In the genomic region with DNA sequence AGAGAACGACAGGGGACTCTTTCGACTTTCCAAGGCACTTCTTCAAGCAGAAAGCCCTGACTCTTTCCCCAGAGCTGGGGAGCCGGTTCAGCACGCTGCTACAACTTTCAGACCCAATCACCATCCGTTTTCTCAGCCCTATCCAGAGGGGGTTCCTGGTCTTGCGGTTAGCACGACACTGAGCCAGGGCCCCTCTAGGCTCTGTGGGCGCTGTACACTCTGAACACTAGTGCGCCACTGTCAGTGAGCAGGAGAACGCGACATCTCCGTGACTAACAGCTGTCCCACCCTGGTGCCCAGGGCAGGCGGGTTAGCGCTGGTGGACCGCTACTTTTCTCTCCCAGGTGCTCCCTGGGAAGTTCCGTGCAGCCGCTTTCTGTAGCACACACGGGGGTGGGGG, we compare ENCODE assay signal across 10 mouse cellular contexts. TPM values are rescaled to one million over a fixed set of nuclear protein-coding genes. Genes with fewer than 3 reads are reported as not detected.
DNase-seq lines count a peak whose midpoint lies in the region; ATAC-seq and TF ChIP-seq lines count a peak whose summit lies in the region.
"Had no signal": no experiment of that assay in that cellular context is flagged by ENCODE, and none has a peak within 500 bp of the region (broad histone marks: within the 10 kb centered on the region; RNA-seq: fewer than 3 reads in every experiment).

No protein-coding gene starts in this region.

- H3K9ac ChIP-seq in heart, postnatal 0 days (replicated peaks; ENCODE audit: low read depth, low read length) = no peak overlapping the region
- no peak overlapping the region for H3K9ac ChIP-seq in limb, embryonic 11.5 days (ENCODE audit: low read length)
- H3K9ac ChIP-seq in kidney, embryonic 16.5 days (replicated peaks; ENCODE audit: low read length) = no peak overlapping the region
- H3K9ac ChIP-seq: intestine, embryonic 15.5 days had no signal

- WGBS in heart, postnatal 0 days = 1% methylated on average over 18 of the region's 18 CpGs
- WGBS in limb, embryonic 11.5 days = under 1% methylated on average over 17 of the region's 18 CpGs
- WGBS in kidney, embryonic 16.5 days = 2% methylated on average over 18 of the region's 18 CpGs

- 0 out of 2 replicates have a peak overlapping the region, but pooled peaks have one; percentile 6 for H3K4me2 ChIP-seq in heart, postnatal 0 days (ENCODE audit: low read depth, low read length)
- H3K4me2 ChIP-seq in limb, embryonic 11.5 days (ENCODE audit: low read depth, severe bottlenecking) = 0 out of 2 replicates have a peak overlapping the region, but pooled peaks have one; percentile 12
- no peak overlapping the region for H3K4me2 ChIP-seq in kidney, embryonic 16.5 days (replicated peaks; ENCODE audit: low read depth, low read length)
- H3K4me2 ChIP-seq: intestine, embryonic 15.5 days had no signal

- no peak overlapping the region for H3K27ac ChIP-seq in heart, postnatal 0 days (ENCODE audit: low read depth)
- H3K27ac ChIP-seq in limb, embryonic 11.5 days (replicated peaks; ENCODE audit: low read depth, low read length) = no peak overlapping the region
- no peak overlapping the region for H3K27ac ChIP-seq in kidney, embryonic 16.5 days (ENCODE audit: low read length)
- H3K27ac ChIP-seq: gastrocnemius, adult 2 months; intestine, embryonic 15.5 days had no signal

- H3K4me3 ChIP-seq in heart, postnatal 0 days (ENCODE audit: low read depth, low read length) = no peak overlapping the region; the same call in 1 of the 2 replicates
- H3K4me3 ChIP-seq in limb, embryonic 11.5 days (ENCODE audit: low read depth, low read length) = 0 out of 2 replicates have a peak overlapping the region, but pooled peaks have one; percentile 10
- no peak overlapping the region for H3K4me3 ChIP-seq in kidney, embryonic 16.5 days (ENCODE audit: low read length)
- H3K4me3 ChIP-seq: gastrocnemius, adult 2 months; intestine, embryonic 15.5 days had no signal

- no peak for ATAC-seq in heart, postnatal 0 days (ENCODE audit: insufficient read depth, low read depth)
- no peak for ATAC-seq in limb, embryonic 11.5 days (ENCODE audit: insufficient number of reproducible peaks, low FRiP score, low TSS enrichment, low read depth)
- no peak for ATAC-seq in kidney, embryonic 16.5 days (ENCODE audit: low FRiP score, low TSS enrichment)
- ATAC-seq: intestine, embryonic 15.5 days had no signal

- peaks cover 73% of the 10 kb centered on the region for H3K27me3 ChIP-seq in heart, postnatal 0 days (ENCODE audit: control insufficient read depth, insufficient read depth, low read length)
- peaks cover 52% of the 10 kb centered on the region for H3K27me3 ChIP-seq in limb, embryonic 11.5 days (ENCODE audit: control insufficient read depth, insufficient read depth, low read length)
- peaks cover 76% of the 10 kb centered on the region for H3K27me3 ChIP-seq in kidney, embryonic 16.5 days (ENCODE audit: insufficient read depth, low read length)

- no peaks in the 10 kb centered on the region for H3K9me3 ChIP-seq in heart, postnatal 0 days (replicated peaks; ENCODE audit: control insufficient read depth, low read length)
- H3K9me3 ChIP-seq in limb, embryonic 11.5 days (ENCODE audit: control insufficient read depth, low read length) = no peaks in the 10 kb centered on the region
- H3K9me3 ChIP-seq in kidney, embryonic 16.5 days (ENCODE audit: low read length) = peaks cover 4% of the 10 kb centered on the region; the same call in 1 of the 2 replicates
- H3K9me3 ChIP-seq: intestine, embryonic 15.5 days had no signal

- no peaks in the 10 kb centered on the region for H3K36me3 ChIP-seq in heart, postnatal 0 days (replicated peaks; ENCODE audit: control insufficient read depth, insufficient read depth, low read length)
- no peaks in the 10 kb centered on the region for H3K36me3 ChIP-seq in limb, embryonic 11.5 days (ENCODE audit: control insufficient read depth, insufficient read depth, low read length)
- no peaks in the 10 kb centered on the region for H3K36me3 ChIP-seq in kidney, embryonic 16.5 days (ENCODE audit: insufficient read depth, low read length)
- H3K36me3 ChIP-seq: intestine, embryonic 15.5 days had no signal

- no peak for DNase-seq in heart, postnatal 0 days (ENCODE audit: low spot score)
- DNase-seq in heart, postnatal 10 days = no peak
- peak; percentile 26 for DNase-seq in thymus, postnatal 4 days
- no peak for DNase-seq in thymus, postnatal 25 days
- peak; percentile 29 for DNase-seq in limb, embryonic 11.5 days (ENCODE audit: low spot score)
- DNase-seq in frontal cortex, adult 2 months (ENCODE audit: extremely low spot score in 1 of 2, low spot score in 1 of 2) = no peak
- DNase-seq: gastrocnemius, adult 2 months; lung, postnatal 10 days had no signal

- intact Hi-C loops in heart, postnatal 10 days (cut with DNase I) = no loop called here

- no peaks in the 10 kb centered on the region for H3K4me1 ChIP-seq in heart, postnatal 0 days (ENCODE audit: control insufficient read depth, insufficient read depth)
- peaks cover 11% of the 10 kb centered on the region; the same call in 1 of the 2 replicates for H3K4me1 ChIP-seq in limb, embryonic 11.5 days (ENCODE audit: control insufficient read depth, insufficient read depth, low read length)
- H3K4me1 ChIP-seq in kidney, embryonic 16.5 days (ENCODE audit: insufficient read depth, low read length) = peaks cover 3% of the 10 kb centered on the region; the same call in 1 of the 2 replicates

- TF ChIP-seq CTCF in heart, postnatal 0 days (IDR thresholded peaks at IDR 0.05; ENCODE audit: low read depth) = no peak

- no peak for TF ChIP-seq EP300 in heart, postnatal 0 days (IDR thresholded peaks at IDR 0.05; ENCODE audit: low read depth)

RNA-seq across cellular contexts. Expression of a gene that starts 5.2 kb away (rescaled TPM):
- total RNA-seq in heart, postnatal 0 days (2014; rRNA removed; ENCODE audit: low replicate concordance) = 1.1 TPM in 1 of 2 replicates, not detected in the other
- not detected in 2 replicates for polyA plus RNA-seq in heart, postnatal 0 days (2015; fragmentation: Nextera tagmentation; extraction: Ambion mirVana)
- total RNA-seq in heart, postnatal 10 days (2021) = not detected
- 5.6 and 7.3 TPM in 2 replicates for polyA plus RNA-seq in limb, embryonic 11.5 days (2014; fragmentation: Nextera tagmentation; extraction: Ambion mirVana)
- polyA plus RNA-seq in kidney, embryonic 16.5 days (2015; fragmentation: Nextera tagmentation; extraction: Ambion mirVana) = not detected in 2 replicates
- polyA plus RNA-seq in frontal cortex, adult 2 months (2012; rRNA removed) = 25.4 and 28.1 TPM in 2 replicates
- total RNA-seq: gastrocnemius, adult 2 months had no signal

RNA-seq across cellular contexts. Expression of a gene that starts 23.8 kb away (rescaled TPM):
- total RNA-seq in heart, postnatal 0 days (2014; rRNA removed; ENCODE audit: low replicate concordance) = not detected in 2 replicates
- 0.05 TPM in 1 of 2 replicates, not detected in the other for polyA plus RNA-seq in heart, postnatal 0 days (2015; fragmentation: Nextera tagmentation; extraction: Ambion mirVana)
- total RNA-seq in heart, postnatal 10 days (2021) = under 1 TPM in 1 of 2 experiments, not detected in 1; 0.48 TPM
- polyA plus RNA-seq in limb, embryonic 11.5 days (2014; fragmentation: Nextera tagmentation; extraction: Ambion mirVana) = 5.8 and 6.3 TPM in 2 replicates
- polyA plus RNA-seq in kidney, embryonic 16.5 days (2015; fragmentation: Nextera tagmentation; extraction: Ambion mirVana) = 0.12 TPM in 1 of 2 replicates, not detected in the other
- 180 and 198 TPM in 2 replicates for polyA plus RNA-seq in frontal cortex, adult 2 months (2012; rRNA removed)

Comparison
In these comparisons a context has a peak if more than half of its experiments do, and no peak if none do; other contexts are left out.
1. DNase-seq: peak in thymus, postnatal 4 days (single experiment) and limb, embryonic 11.5 days (single experiment); none in heart, postnatal 0 days (single experiment), heart, postnatal 10 days (0 of 2), thymus, postnatal 25 days (single experiment) and frontal cortex, adult 2 months (0 of 2).
2. RNA of a gene that starts 23.8 kb away (polyA plus RNA-seq): 180 to 198 TPM in frontal cortex, adult 2 months; 5.8 to 6.3 TPM in limb, embryonic 11.5 days, 0.12 TPM in kidney, embryonic 16.5 days and 0.05 TPM in heart, postnatal 0 days; every median in the first group is over 10 times any median in the second.